Mouse (Mus musculus): Measurements from ENCODE around the gene Dgke. TPM values are rescaled to one million over a fixed set of nuclear protein-coding genes. Genes with fewer than 3 reads are reported as not detected.
"Not testable (repeated sequence)": the region's sequence is repeated elsewhere in the genome, so short reads cannot be mapped to it uniquely, and the experiment has no call there.

Gene Dgke
- polyA plus RNA-seq, 1 experiment from 2014 or later = 10.6 TPM

GRCm38 (mm10) chr11:88997343-88997742 is 69.3 kb downstream of the Dgke start:
- not testable (repeated sequence) for H3K27ac ChIP-seq; H3K4me1 ChIP-seq; H3K9me3 ChIP-seq (replicated peaks); H3K9ac ChIP-seq; H3K4me3 ChIP-seq; ATAC-seq (ENCODE audit: low FRiP score); H3K36me3 ChIP-seq; H3K4me2 ChIP-seq (replicated peaks)
- WGBS = 87% methylated on average over 5 of the region's 5 CpGs
- peaks cover 26% of the 10 kb centered on the region for H3K27me3 ChIP-seq

- Histone ChIP-seq H3K4me2 (replicated peaks) (no peak overlapping the region), H3K9me3 (replicated peaks) (no peaks in the 10 kb centered on the region), H3K27me3 (peaks cover 26% of the 10 kb centered on the region), H3K4me3 (no peak overlapping the region), H3K4me1 (peaks cover 8% of the 10 kb centered on the region; the same call in 1 of the 2 replicates), H3K27ac (no peak overlapping the region), H3K9ac (no peak overlapping the region), H3K36me3 (no peaks in the 10 kb centered on the region)
- 78% methylated on average over 7 of the region's 7 CpGs for WGBS
- ATAC-seq (ENCODE audit: low FRiP score) = no peak
These were observed 70.2 kb downstream of the Dgke start for GRCm38 (mm10) chr11:88996427-88996826.

- Histone ChIP-seq H3K4me1 (peaks cover 8% of the 10 kb centered on the region; the same call in 1 of the 2 replicates), H3K4me3 (no peak overlapping the region), H3K27me3 (peaks cover 26% of the 10 kb centered on the region), H3K36me3 (peaks cover 8% of the 10 kb centered on the region), H3K27ac (no peak overlapping the region), H3K9ac (no peak overlapping the region), H3K4me2 (replicated peaks) (no peak overlapping the region), H3K9me3 (replicated peaks) (no peaks in the 10 kb centered on the region)
- WGBS = 94% methylated on average over 2 of the region's 2 CpGs
- no peak for ATAC-seq (ENCODE audit: low FRiP score)
These were observed 71.0 kb downstream of the Dgke start for GRCm38 (mm10) chr11:88995616-88996015.

GRCm38 (mm10) chr11:88994492-88994891 is 72.2 kb downstream of the Dgke start:
- H3K9ac ChIP-seq = no peak overlapping the region
- ATAC-seq (ENCODE audit: low FRiP score) = no peak
- 88% methylated on average over 7 of the region's 7 CpGs for WGBS

GRCm38 (mm10) chr11:88993625-88994024 is 73.0 kb downstream of the Dgke start:
- Histone ChIP-seq H3K4me2 (replicated peaks) (no peak overlapping the region), H3K9ac (no peak overlapping the region), H3K4me3 (no peak overlapping the region), H3K27me3 (peaks cover 6% of the 10 kb centered on the region), H3K4me1 (no peaks in the 10 kb centered on the region), H3K36me3 (peaks cover 9% of the 10 kb centered on the region), H3K27ac (no peak overlapping the region), H3K9me3 (replicated peaks) (no peaks in the 10 kb centered on the region)
- no peak for ATAC-seq (ENCODE audit: low FRiP score)
- 14% methylated on average over 5 of the region's 5 CpGs for WGBS

More at GRCm38 (mm10) chr11:88994492-88994891, 72.2 kb downstream of the Dgke start:
- H3K4me1 ChIP-seq = peaks cover 5% of the 10 kb centered on the region; the same call in 1 of the 2 replicates
- no peak overlapping the region for H3K27ac ChIP-seq
- H3K4me2 ChIP-seq (replicated peaks) = no peak overlapping the region
- H3K27me3 ChIP-seq = peaks cover 15% of the 10 kb centered on the region
- H3K9me3 ChIP-seq (replicated peaks) = no peaks in the 10 kb centered on the region
- no peak overlapping the region for H3K4me3 ChIP-seq
- peaks cover 9% of the 10 kb centered on the region for H3K36me3 ChIP-seq

- no peak overlapping the region for H3K4me2 ChIP-seq (replicated peaks)
- H3K9me3 ChIP-seq (replicated peaks) = no peaks in the 10 kb centered on the region
- H3K27ac ChIP-seq = no peak overlapping the region
- H3K4me3 ChIP-seq = no peak overlapping the region
- peaks cover 9% of the 10 kb centered on the region for H3K36me3 ChIP-seq
- no peak for ATAC-seq (ENCODE audit: low FRiP score)
- peaks cover 2% of the 10 kb centered on the region; the same call in 1 of the 2 replicates for H3K27me3 ChIP-seq
- no peaks in the 10 kb centered on the region for H3K4me1 ChIP-seq
- no peak overlapping the region for H3K9ac ChIP-seq
- 50% methylated on average over 7 of the region's 7 CpGs for WGBS
These were observed 73.5 kb downstream of the Dgke start for GRCm38 (mm10) chr11:88993186-88993585.

- WGBS = 82% methylated on average over 5 of the region's 5 CpGs
- Histone ChIP-seq H3K9me3 (replicated peaks) (no peaks in the 10 kb centered on the region), H3K27me3 (no peaks in the 10 kb centered on the region), H3K27ac (no peak overlapping the region), H3K9ac (no peak overlapping the region), H3K4me3 (no peak overlapping the region), H3K4me2 (replicated peaks) (no peak overlapping the region), H3K4me1 (no peaks in the 10 kb centered on the region), H3K36me3 (peaks cover 32% of the 10 kb centered on the region)
- ATAC-seq (ENCODE audit: low FRiP score) = no peak
These were observed 77.1 kb downstream of the Dgke start for GRCm38 (mm10) chr11:88989530-88989929.

- Histone ChIP-seq H3K9me3 (replicated peaks) (no peaks in the 10 kb centered on the region), H3K4me2 (replicated peaks) (no peak overlapping the region), H3K9ac (no peak overlapping the region), H3K4me3 (no peak overlapping the region), H3K27me3 (no peaks in the 10 kb centered on the region), H3K36me3 (peaks cover 37% of the 10 kb centered on the region), H3K4me1 (no peaks in the 10 kb centered on the region), H3K27ac (no peak overlapping the region)
- ATAC-seq (ENCODE audit: low FRiP score) = no peak
- 78% methylated on average over 5 of the region's 5 CpGs for WGBS
These were observed 77.7 kb downstream of the Dgke start for GRCm38 (mm10) chr11:88988956-88989355.

- Histone ChIP-seq H3K27me3 (no peaks in the 10 kb centered on the region), H3K9ac (no peak overlapping the region), H3K4me1 (no peaks in the 10 kb centered on the region), H3K9me3 (replicated peaks) (no peaks in the 10 kb centered on the region), H3K4me2 (replicated peaks) (no peak overlapping the region), H3K27ac (no peak overlapping the region), H3K36me3 (peaks cover 58% of the 10 kb centered on the region), H3K4me3 (no peak overlapping the region)
- no peak for ATAC-seq (ENCODE audit: low FRiP score)
- 86% methylated on average over 10 of the region's 10 CpGs for WGBS
These were observed 80.0 kb downstream of the Dgke start for GRCm38 (mm10) chr11:88986616-88987015.

Other genes starting within 250 kb of the Dgke start
- 21.8 and 22.3 TPM in 2 replicates for gene Akap1, start 202.3 kb downstream of the Dgke start, polyA plus RNA-seq (2016; fragmentation: Nextera tagmentation; extraction: Ambion mirVana)
- 44.1 and 46.2 TPM in 2 replicates for gene Scpep1, start 111.4 kb downstream of the Dgke start, polyA plus RNA-seq (2016; fragmentation: Nextera tagmentation; extraction: Ambion mirVana)
- not detected in 2 replicates for gene Elobl, start 99.9 kb downstream of the Dgke start, polyA plus RNA-seq (2016; fragmentation: Nextera tagmentation; extraction: Ambion mirVana)
- gene Coil, start 96.6 kb downstream of the Dgke start, polyA plus RNA-seq (2016; fragmentation: Nextera tagmentation; extraction: Ambion mirVana) = 31.7 and 32.0 TPM in 2 replicates
- 3.3 and 4.4 TPM in 2 replicates for gene Trim25, start 67.5 kb downstream of the Dgke start, polyA plus RNA-seq (2016; fragmentation: Nextera tagmentation; extraction: Ambion mirVana)
- 0.58 TPM in 1 of 2 replicates, not detected in the other for gene Gm525, start 7.0 kb upstream of the Dgke start, polyA plus RNA-seq (2016; fragmentation: Nextera tagmentation; extraction: Ambion mirVana)
- 7.7 and 9.8 TPM in 2 replicates for gene Nog, start 235.5 kb upstream of the Dgke start, polyA plus RNA-seq (2016; fragmentation: Nextera tagmentation; extraction: Ambion mirVana)

Data from hindbrain, embryonic 12.5 days (tissue).